Mouse (Mus musculus): ENCODE results near the gene Rnase11. TPM values are rescaled to one million over a fixed set of nuclear protein-coding genes. Genes with fewer than 3 reads are reported as not detected.

The Rnase11 gene
- polyA plus RNA-seq, 1 experiment = not detected

DNA sequence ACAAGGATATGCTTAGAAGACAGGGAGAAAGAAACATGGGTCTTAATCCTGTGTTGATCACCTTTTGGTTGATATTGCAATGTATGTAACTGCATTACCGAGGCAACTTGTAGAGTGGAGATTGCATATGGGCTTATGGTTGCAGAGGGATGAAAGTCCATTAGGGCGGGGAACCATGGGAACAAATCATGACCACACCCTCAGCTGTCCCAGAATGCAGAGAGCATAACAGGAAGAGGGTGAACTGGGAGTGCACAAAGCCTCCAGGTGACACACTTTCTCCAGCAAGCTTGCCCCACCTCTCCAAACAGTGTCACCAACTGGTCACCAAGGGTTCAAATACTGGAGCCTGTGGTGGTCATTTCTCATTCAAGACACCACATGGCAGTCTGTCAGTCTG lies 31.1 kb upstream of the Rnase11 start:
- no peak for TF ChIP-seq MYOG (IDR thresholded peaks at IDR 0.05; ENCODE audit: control insufficient read depth in 1 of 3, insufficient read depth in 1 of 3, insufficient read length in 2 of 3, low read depth in 2 of 3)
- TF ChIP-seq E2F4 (IDR thresholded peaks at IDR 0.05; ENCODE audit: insufficient read depth) = no peak
- no peak for TF ChIP-seq CEBPB (IDR thresholded peaks at IDR 0.05; ENCODE audit: insufficient read depth, poor library complexity, severe bottlenecking)
- TF ChIP-seq POLR2A (IDR thresholded peaks at IDR 0.05; ENCODE audit: insufficient read length, low read depth) = no peak
- H3K4me2 ChIP-seq (ENCODE audit: low read depth) = no peak overlapping the region
- no peaks in the 10 kb centered on the region for H3K27me3 ChIP-seq (ENCODE audit: control insufficient read depth, insufficient read depth, insufficient read length)
- no peaks in the 10 kb centered on the region for H3K79me2 ChIP-seq (ENCODE audit: control insufficient read depth, insufficient read depth)
- no peak overlapping the region for H3K4me3 ChIP-seq
- H3K36me3 ChIP-seq (ENCODE audit: control insufficient read depth, insufficient read depth) = no peaks in the 10 kb centered on the region
- no peak overlapping the region for H3ac ChIP-seq (ENCODE audit: control insufficient read depth, insufficient read length)

- H3K4me2 ChIP-seq (ENCODE audit: low read depth) = no peak overlapping the region
- no peak overlapping the region for H3ac ChIP-seq (ENCODE audit: control insufficient read depth, insufficient read length)
- TF ChIP-seq CEBPB (IDR thresholded peaks at IDR 0.05; ENCODE audit: insufficient read depth, poor library complexity, severe bottlenecking) = no peak
- no peak for TF ChIP-seq MYOG (IDR thresholded peaks at IDR 0.05; ENCODE audit: control insufficient read depth in 1 of 3, insufficient read depth in 1 of 3, insufficient read length in 2 of 3, low read depth in 2 of 3)
- no peak for TF ChIP-seq MYOD1 (IDR thresholded peaks at IDR 0.05; ENCODE audit: control insufficient read depth in 1 of 3, insufficient read length in 2 of 3, low read depth in 2 of 3)
- no peak for TF ChIP-seq TCF12 (IDR thresholded peaks at IDR 0.05; ENCODE audit: insufficient read depth, poor library complexity, severe bottlenecking)
- TF ChIP-seq TCF3 (IDR thresholded peaks at IDR 0.05; ENCODE audit: insufficient read length, low read depth) = no peak
- TF ChIP-seq E2F4 (IDR thresholded peaks at IDR 0.05; ENCODE audit: insufficient read depth) = no peak
- TF ChIP-seq POLR2AphosphoS2 (IDR thresholded peaks at IDR 0.05; ENCODE audit: insufficient read length, low read depth) = no peak
- no peak for TF ChIP-seq REST (IDR thresholded peaks at IDR 0.05; ENCODE audit: insufficient read depth, insufficient read length)
- TF ChIP-seq USF1 (IDR thresholded peaks at IDR 0.05; ENCODE audit: low read depth) = no peak
- TF ChIP-seq MAX (IDR thresholded peaks at IDR 0.05; ENCODE audit: low read depth) = no peak
- TF ChIP-seq SRF (IDR thresholded peaks at IDR 0.05; ENCODE audit: control insufficient read depth, insufficient read length, low read depth) = no peak
- no peak for TF ChIP-seq POLR2A (IDR thresholded peaks at IDR 0.05; ENCODE audit: insufficient read length, low read depth)
- no peaks in the 10 kb centered on the region for H3K79me2 ChIP-seq (ENCODE audit: control insufficient read depth, insufficient read depth)
- H3K4me3 ChIP-seq = no peak overlapping the region
- H3K36me3 ChIP-seq (ENCODE audit: control insufficient read depth, insufficient read depth) = no peaks in the 10 kb centered on the region
- H3K27me3 ChIP-seq (ENCODE audit: control insufficient read depth, insufficient read depth, insufficient read length) = no peaks in the 10 kb centered on the region
Observed at GRCm38 (mm10) chr14:51079180-51079579, 29.2 kb upstream of the Rnase11 start.

DNA sequence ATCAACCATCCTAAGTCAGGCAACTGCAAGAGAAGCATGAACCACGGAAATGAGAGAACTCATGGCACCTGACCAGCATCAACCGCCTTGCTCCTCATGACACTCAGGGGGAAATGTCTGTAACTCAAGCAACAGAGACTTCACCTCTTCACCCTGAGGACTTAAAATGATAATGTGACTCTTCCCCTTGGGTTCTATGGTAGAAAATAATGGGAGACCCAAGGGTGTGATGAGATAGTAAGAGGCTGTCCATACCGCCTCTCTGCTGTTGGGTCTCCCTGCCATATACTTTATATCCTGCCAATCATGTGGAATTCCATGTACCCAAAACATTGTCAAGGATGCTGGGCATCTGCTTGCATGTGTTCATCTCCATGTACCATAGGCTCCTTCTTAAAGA lies 24.4 kb upstream of the Rnase11 start, which contains the start of gene Olfr750:
Gene Olfr750 (minus strand): TSS at position 101 of the 400 bp plus-strand sequence.
- TF ChIP-seq MYOD1 (IDR thresholded peaks at IDR 0.05; ENCODE audit: control insufficient read depth in 1 of 3, insufficient read length in 2 of 3, low read depth in 2 of 3) = no peak
- TF ChIP-seq SRF (IDR thresholded peaks at IDR 0.05; ENCODE audit: control insufficient read depth, insufficient read length, low read depth) = no peak
- TF ChIP-seq TCF3 (IDR thresholded peaks at IDR 0.05; ENCODE audit: insufficient read length, low read depth) = no peak
- TF ChIP-seq POLR2AphosphoS2 (IDR thresholded peaks at IDR 0.05; ENCODE audit: insufficient read length, low read depth) = no peak
- no peak for TF ChIP-seq E2F4 (IDR thresholded peaks at IDR 0.05; ENCODE audit: insufficient read depth)
- no peak for TF ChIP-seq MAX (IDR thresholded peaks at IDR 0.05; ENCODE audit: low read depth)
- TF ChIP-seq MYOG (IDR thresholded peaks at IDR 0.05; ENCODE audit: control insufficient read depth in 1 of 3, insufficient read depth in 1 of 3, insufficient read length in 2 of 3, low read depth in 2 of 3) = no peak
- no peak for TF ChIP-seq POLR2A (IDR thresholded peaks at IDR 0.05; ENCODE audit: insufficient read length, low read depth)
- TF ChIP-seq CEBPB (IDR thresholded peaks at IDR 0.05; ENCODE audit: insufficient read depth, poor library complexity, severe bottlenecking) = no peak
- no peak for TF ChIP-seq TCF12 (IDR thresholded peaks at IDR 0.05; ENCODE audit: insufficient read depth, poor library complexity, severe bottlenecking)
- no peak for TF ChIP-seq REST (IDR thresholded peaks at IDR 0.05; ENCODE audit: insufficient read depth, insufficient read length)
- TF ChIP-seq USF1 (IDR thresholded peaks at IDR 0.05; ENCODE audit: low read depth) = no peak
- H3K27me3 ChIP-seq (ENCODE audit: control insufficient read depth, insufficient read depth, insufficient read length) = no peaks in the 10 kb centered on the region
- no peak within 1 kb of the TSS for H3ac ChIP-seq (ENCODE audit: control insufficient read depth, insufficient read length)
- H3K4me2 ChIP-seq (ENCODE audit: low read depth) = no peak within 1 kb of the TSS
- no peak within 1 kb of the TSS for H3K4me3 ChIP-seq
- H3K36me3 ChIP-seq (ENCODE audit: control insufficient read depth, insufficient read depth) = no peaks in the 10 kb centered on the region
- H3K79me2 ChIP-seq (ENCODE audit: control insufficient read depth, insufficient read depth) = no peaks in the 10 kb centered on the region

- Histone ChIP-seq H3K79me2 (ENCODE audit: control insufficient read depth, insufficient read depth) (no peaks in the 10 kb centered on the region), H3K36me3 (ENCODE audit: control insufficient read depth, insufficient read depth) (no peaks in the 10 kb centered on the region), H3K4me3 (no peak overlapping the region), H3K27me3 (ENCODE audit: control insufficient read depth, insufficient read depth, insufficient read length) (no peaks in the 10 kb centered on the region), H3K4me2 (ENCODE audit: low read depth) (no peak overlapping the region), H3ac (ENCODE audit: control insufficient read depth, insufficient read length) (no peak overlapping the region)
- TF ChIP-seq TCF3 (IDR thresholded peaks at IDR 0.05; ENCODE audit: insufficient read length, low read depth) = no peak
- no peak for TF ChIP-seq POLR2A (IDR thresholded peaks at IDR 0.05; ENCODE audit: insufficient read length, low read depth)
- no peak for TF ChIP-seq MYOG (IDR thresholded peaks at IDR 0.05; ENCODE audit: control insufficient read depth in 1 of 3, insufficient read depth in 1 of 3, insufficient read length in 2 of 3, low read depth in 2 of 3)
- no peak for TF ChIP-seq CEBPB (IDR thresholded peaks at IDR 0.05; ENCODE audit: insufficient read depth, poor library complexity, severe bottlenecking)
- TF ChIP-seq POLR2AphosphoS2 (IDR thresholded peaks at IDR 0.05; ENCODE audit: insufficient read length, low read depth) = no peak
- no peak for TF ChIP-seq MAX (IDR thresholded peaks at IDR 0.05; ENCODE audit: low read depth)
- no peak for TF ChIP-seq MYOD1 (IDR thresholded peaks at IDR 0.05; ENCODE audit: control insufficient read depth in 1 of 3, insufficient read length in 2 of 3, low read depth in 2 of 3)
- no peak for TF ChIP-seq TCF12 (IDR thresholded peaks at IDR 0.05; ENCODE audit: insufficient read depth, poor library complexity, severe bottlenecking)
- no peak for TF ChIP-seq SRF (IDR thresholded peaks at IDR 0.05; ENCODE audit: control insufficient read depth, insufficient read length, low read depth)
- TF ChIP-seq USF1 (IDR thresholded peaks at IDR 0.05; ENCODE audit: low read depth) = no peak
- TF ChIP-seq REST (IDR thresholded peaks at IDR 0.05; ENCODE audit: insufficient read depth, insufficient read length) = no peak
- no peak for TF ChIP-seq E2F4 (IDR thresholded peaks at IDR 0.05; ENCODE audit: insufficient read depth)
Observed at GRCm38 (mm10) chr14:51069617-51070016, 19.7 kb upstream of the Rnase11 start.

GRCm38 (mm10) chr14:51068956-51069355 lies 19.0 kb upstream of the Rnase11 start:
- H3K79me2 ChIP-seq (ENCODE audit: control insufficient read depth, insufficient read depth) = no peaks in the 10 kb centered on the region
- H3K27me3 ChIP-seq (ENCODE audit: control insufficient read depth, insufficient read depth, insufficient read length) = no peaks in the 10 kb centered on the region
- H3K36me3 ChIP-seq (ENCODE audit: control insufficient read depth, insufficient read depth) = no peaks in the 10 kb centered on the region
- no peak overlapping the region for H3K4me3 ChIP-seq
- TF ChIP-seq POLR2AphosphoS2 (IDR thresholded peaks at IDR 0.05; ENCODE audit: insufficient read length, low read depth) = no peak
- no peak overlapping the region for H3ac ChIP-seq (ENCODE audit: control insufficient read depth, insufficient read length)
- H3K4me2 ChIP-seq (ENCODE audit: low read depth) = no peak overlapping the region

Measured in myocyte (in vitro differentiated cells).